Mouse (Mus musculus) ES-E14 (cell line): ENCODE measurements around the gene Nup210.

Experiments used
- HCFC1 ChIP-seq: IDR thresholded peaks from 2 replicates; pipeline ENCODE4 v1.6.1; 2012; ENCODE audit warnings: low read length, inconsistent platforms, borderline replicate concordance; ENCODE audit not compliant: insufficient read depth
- MAFK ChIP-seq: IDR thresholded peaks from 2 replicates; pipeline ENCODE4 v1.6.1; 2014; ENCODE audit warnings: mild to moderate bottlenecking, low read depth, low read length, inconsistent platforms; ENCODE audit not compliant: insufficient read depth

DNA sequence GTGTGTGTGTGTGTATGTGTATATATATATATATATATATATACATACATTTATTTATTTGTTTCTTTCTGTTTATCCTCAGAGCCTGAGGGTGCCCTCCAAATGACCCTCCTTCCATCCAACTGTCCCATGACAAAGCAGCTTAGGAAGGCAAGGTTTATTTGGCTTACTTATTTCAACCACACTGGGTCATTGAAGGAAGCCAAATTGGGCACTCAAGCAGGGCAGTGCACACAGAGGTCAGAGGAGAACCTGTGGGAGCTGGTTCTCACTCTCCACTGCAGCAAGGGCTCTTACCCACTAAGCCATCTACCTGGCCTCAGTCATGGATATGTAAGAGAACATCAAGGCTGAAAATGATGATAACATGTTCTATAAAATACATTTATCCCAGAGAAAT, 1.9 kb upstream of the Nup210 start:
- TF ChIP-seq MAFK (no peak), HCFC1 (no peak)
